Mouse (Mus musculus): ENCODE data around the gene Lsm7.

- TF ChIP-seq CTCF (IDR thresholded peaks at IDR 0.05): no peak
- no peak for TF ChIP-seq EP300 (IDR thresholded peaks at IDR 0.05)
These were observed 45.9 kb downstream of the Lsm7 start for GRCm38 (mm10) chr10:80808985-80809632.
